ENCODE assay signal across 21 mouse cellular contexts in the genomic region with DNA sequence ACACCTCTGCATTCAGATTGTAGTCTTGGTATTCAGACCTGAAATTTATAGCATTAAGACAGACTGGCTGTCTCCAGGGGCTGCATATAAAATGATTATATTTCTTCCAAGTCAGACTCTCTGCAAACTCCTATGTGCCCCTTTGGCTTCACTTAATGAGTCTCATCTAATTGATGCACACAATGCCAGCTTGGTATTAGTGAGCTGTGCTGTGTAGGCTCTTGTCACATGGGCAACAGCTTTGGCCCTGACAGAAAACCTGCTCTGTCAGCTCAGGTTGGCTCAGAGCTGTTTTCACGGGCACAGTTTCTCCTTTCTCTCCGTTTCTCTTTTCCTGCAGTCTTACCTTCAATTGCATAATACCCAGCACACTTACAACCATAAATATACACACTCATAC.
"Had no signal": no experiment of that assay in that cellular context is flagged by ENCODE, and none has a peak within 500 bp of the region (broad histone marks: within the 10 kb centered on the region; RNA-seq: fewer than 3 reads in every experiment).

No protein-coding gene starts in this region.

- H3K4me1 ChIP-seq: intestine, embryonic 15.5 days; limb, embryonic 13.5 days; limb, embryonic 15.5 days; liver, embryonic 12.5 days had no signal

- ATAC-seq: inflammation-experienced regulatory T-cells, adult 6 months; intestine, embryonic 15.5 days; intestine, postnatal 0 days; liver, embryonic 12.5 days had no signal

- H3K4me2 ChIP-seq: heart, embryonic 12.5 days; intestine, embryonic 15.5 days; limb, embryonic 13.5 days; limb, embryonic 15.5 days; liver, embryonic 12.5 days had no signal

- H3K9me3 ChIP-seq: heart, embryonic 10.5 days; heart, embryonic 12.5 days; intestine, embryonic 15.5 days; limb, embryonic 13.5 days; limb, embryonic 15.5 days; liver, embryonic 12.5 days had no signal

- H3K9ac ChIP-seq: heart, embryonic 12.5 days; intestine, embryonic 15.5 days; limb, embryonic 13.5 days; limb, embryonic 15.5 days; liver, embryonic 12.5 days; liver, embryonic 14.5 days had no signal

- DNase-seq: gastrocnemius, postnatal 14 days; heart, adult 18-20 months; heart, postnatal 10 days; heart, postnatal 4 days; kidney, adult 18-20 months; kidney, adult 8-10 months; kidney, postnatal 10 days; kidney, postnatal 25 days; kidney, postnatal 4 days; layer of hippocampus, adult 9-11 months; layer of hippocampus, postnatal 36 days; left cerebral cortex, postnatal 4 days had no signal

- H3K27ac ChIP-seq: heart, embryonic 10.5 days; intestine, embryonic 15.5 days; limb, embryonic 13.5 days; limb, embryonic 15.5 days; liver, embryonic 12.5 days; liver, embryonic 14.5 days had no signal

- H3K27me3 ChIP-seq: heart, embryonic 12.5 days had no signal

- H3K4me3 ChIP-seq: heart, embryonic 10.5 days; heart, embryonic 12.5 days; intestine, embryonic 15.5 days; limb, embryonic 13.5 days; limb, embryonic 15.5 days; liver, embryonic 12.5 days had no signal

- H3K36me3 ChIP-seq: intestine, embryonic 15.5 days; limb, embryonic 13.5 days; limb, embryonic 15.5 days; liver, embryonic 12.5 days had no signal
